ENCODE assay signal across 8 mouse cellular contexts in the genomic region with DNA sequence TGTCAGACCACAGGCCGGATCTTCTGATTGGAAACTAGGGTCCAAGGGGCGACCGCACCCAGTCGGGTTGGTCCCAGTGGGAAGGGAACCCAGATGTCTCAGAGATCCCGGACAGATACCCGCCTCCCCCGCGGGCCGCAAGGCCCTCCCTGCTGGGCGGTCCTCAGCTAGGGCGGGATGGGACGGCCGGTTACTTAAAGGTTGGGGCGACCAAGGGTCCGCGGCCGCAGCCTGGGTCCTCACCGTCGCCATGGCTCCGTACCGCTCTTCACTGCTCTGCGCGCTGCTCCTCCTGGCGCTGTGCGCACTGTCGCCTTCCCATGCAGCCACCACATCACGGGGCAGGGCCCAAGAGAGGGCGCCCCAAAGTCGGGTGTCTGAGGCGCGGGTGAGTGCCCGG. TPM values are rescaled to one million over a fixed set of nuclear protein-coding genes. Genes with fewer than 3 reads are reported as not detected.
DNase-seq lines count a peak whose midpoint lies in the region; ATAC-seq lines count a peak whose summit lies in the region.

No protein-coding gene starts in this region.

- peaks cover 10% of the 10 kb centered on the region; the same call in 1 of the 2 replicates for H3K27me3 ChIP-seq in embryonic facial prominence, embryonic 11.5 days (ENCODE audit: control insufficient read depth, insufficient read depth, low read length)
- peaks cover 33% of the 10 kb centered on the region for H3K27me3 ChIP-seq in heart, embryonic 11.5 days (ENCODE audit: control insufficient read depth, insufficient read depth, low read length)
- no peaks in the 10 kb centered on the region for H3K27me3 ChIP-seq in stomach, embryonic 16.5 days (ENCODE audit: control insufficient read depth, insufficient read depth, low read length)

- peak overlapping the region; percentile 31 for H3K4me3 ChIP-seq in embryonic facial prominence, embryonic 11.5 days (ENCODE audit: low read depth, low read length)
- peak overlapping the region; percentile 43 for H3K4me3 ChIP-seq in heart, embryonic 11.5 days (ENCODE audit: low read depth, low read length)
- H3K4me3 ChIP-seq in stomach, embryonic 16.5 days (replicated peaks; ENCODE audit: low read length) = peak overlapping the region; percentile 53

- WGBS in embryonic facial prominence, embryonic 11.5 days = 2% methylated on average over 31 of the region's 32 CpGs
- 1% methylated on average over 29 of the region's 32 CpGs for WGBS in heart, embryonic 11.5 days (ENCODE audit: insufficient replicate concordance)
- WGBS in stomach, embryonic 16.5 days = 5% methylated on average over 32 of the region's 32 CpGs

- 0 out of 2 replicates have a peak, but pooled peaks have one; percentile 40 for ATAC-seq in embryonic facial prominence, embryonic 11.5 days (replicated peaks; ENCODE audit: insufficient number of reproducible peaks, low FRiP score, low TSS enrichment, low read depth)
- ATAC-seq in heart, embryonic 11.5 days (replicated peaks; ENCODE audit: insufficient number of reproducible peaks, low FRiP score, low TSS enrichment) = no peak
- peak; percentile 44 for ATAC-seq in stomach, embryonic 16.5 days (ENCODE audit: insufficient read depth, low FRiP score)
- no peak for ATAC-seq in monocyte, adult 5-6 weeks (replicated peaks; ENCODE audit: insufficient number of reproducible peaks, low FRiP score, low TSS enrichment, poor library complexity, severe bottlenecking)

- peak overlapping the region; percentile 62 for H3K4me2 ChIP-seq in embryonic facial prominence, embryonic 11.5 days (ENCODE audit: low read depth, low read length)
- peak overlapping the region; percentile 78 for H3K4me2 ChIP-seq in heart, embryonic 11.5 days
- H3K4me2 ChIP-seq in stomach, embryonic 16.5 days (ENCODE audit: low read depth, low read length) = peak overlapping the region; percentile 73

- H3K9me3 ChIP-seq in embryonic facial prominence, embryonic 11.5 days (replicated peaks; ENCODE audit: control insufficient read depth, low read length) = no peaks in the 10 kb centered on the region
- no peaks in the 10 kb centered on the region for H3K9me3 ChIP-seq in heart, embryonic 11.5 days (replicated peaks; ENCODE audit: control insufficient read depth, low read length)
- no peaks in the 10 kb centered on the region for H3K9me3 ChIP-seq in stomach, embryonic 16.5 days (replicated peaks; ENCODE audit: control insufficient read depth, low read length)

- peak overlapping the region; percentile 46 for H3K9ac ChIP-seq in embryonic facial prominence, embryonic 11.5 days (replicated peaks; ENCODE audit: low read length)
- H3K9ac ChIP-seq in heart, embryonic 11.5 days (ENCODE audit: low read depth, low read length) = peak overlapping the region; percentile 17
- H3K9ac ChIP-seq in stomach, embryonic 16.5 days (ENCODE audit: low read length) = peak overlapping the region; percentile 74

- H3K4me1 ChIP-seq in embryonic facial prominence, embryonic 11.5 days (ENCODE audit: control insufficient read depth, insufficient read depth, low read length) = no peaks in the 10 kb centered on the region
- peaks cover 14% of the 10 kb centered on the region for H3K4me1 ChIP-seq in heart, embryonic 11.5 days (ENCODE audit: control insufficient read depth, insufficient read depth, low read length)
- H3K4me1 ChIP-seq in stomach, embryonic 16.5 days (ENCODE audit: control insufficient read depth, insufficient read depth, low read length) = peaks cover 25% of the 10 kb centered on the region

- no peaks in the 10 kb centered on the region for H3K36me3 ChIP-seq in embryonic facial prominence, embryonic 11.5 days (replicated peaks; ENCODE audit: control insufficient read depth, insufficient read depth, low read depth, low read length)
- H3K36me3 ChIP-seq in heart, embryonic 11.5 days (ENCODE audit: control insufficient read depth, insufficient read depth, low read length) = no peaks in the 10 kb centered on the region
- no peaks in the 10 kb centered on the region; the same call in 1 of the 2 replicates for H3K36me3 ChIP-seq in stomach, embryonic 16.5 days (ENCODE audit: control insufficient read depth, insufficient read depth, low read length)

- DNase-seq in ZHBTc4 (ENCODE audit: low read depth, low spot score) = peak; percentile 47
- peak; percentile 19 for DNase-seq in embryonic facial prominence, embryonic 11.5 days (ENCODE audit: low spot score)
- DNase-seq in kidney, postnatal 10 days = peak; percentile 66
- peak; percentile 79 for DNase-seq in lung, postnatal 36 days
- DNase-seq in layer of hippocampus, adult 18-20 months (ENCODE audit: low spot score in 2 of 2) = no peak

- H3K27ac ChIP-seq in embryonic facial prominence, embryonic 11.5 days (replicated peaks; ENCODE audit: low read depth, low read length) = no peak overlapping the region
- H3K27ac ChIP-seq in heart, embryonic 11.5 days (ENCODE audit: low read depth, low read length) = no peak overlapping the region
- H3K27ac ChIP-seq in stomach, embryonic 16.5 days (ENCODE audit: low read length) = peak overlapping the region; percentile 31; the same call in 1 of the 2 replicates

RNA-seq across cellular contexts. Expression of gene Gsn, which starts 26.0 kb away (rescaled TPM):
- 50.1 and 51.7 TPM in 2 replicates for polyA plus RNA-seq in embryonic facial prominence, embryonic 11.5 days (2014; fragmentation: Nextera tagmentation; extraction: Ambion mirVana)
- polyA plus RNA-seq in heart, embryonic 11.5 days (2014; fragmentation: Nextera tagmentation; extraction: Ambion mirVana) = 116 and 132 TPM in 2 replicates
- 386 and 449 TPM in 2 replicates for polyA plus RNA-seq in stomach, embryonic 16.5 days (2015; fragmentation: Nextera tagmentation; extraction: Ambion mirVana)
- 10 to 100 TPM; 45.0 to 49.4 TPM for total RNA-seq in layer of hippocampus, adult 18-20 months (2021)
- 36.7 to 46.1 TPM (median 45.9 TPM) in 3 replicates for total RNA-seq in monocyte, adult 5-6 weeks (2017)

RNA-seq across cellular contexts. Expression of gene Stom, which starts 54.6 kb away (rescaled TPM):
- 22.7 and 23.1 TPM in 2 replicates for polyA plus RNA-seq in embryonic facial prominence, embryonic 11.5 days (2014; fragmentation: Nextera tagmentation; extraction: Ambion mirVana)
- polyA plus RNA-seq in heart, embryonic 11.5 days (2014; fragmentation: Nextera tagmentation; extraction: Ambion mirVana) = 39.6 and 46.1 TPM in 2 replicates
- 87.3 and 88.9 TPM in 2 replicates for polyA plus RNA-seq in stomach, embryonic 16.5 days (2015; fragmentation: Nextera tagmentation; extraction: Ambion mirVana)
- total RNA-seq in layer of hippocampus, adult 18-20 months (2021) = 10 to 100 TPM in 1 of 2 experiments, 1 to 10 TPM in 1; 8.3 to 10.2 TPM
- total RNA-seq in monocyte, adult 5-6 weeks (2017) = 53.6 to 72.6 TPM (median 70.6 TPM) in 3 replicates

Comparison
In these comparisons a context has a peak if more than half of its experiments do, and no peak if none do; other contexts are left out.
1. DNase-seq: peak in ZHBTc4 (single experiment), embryonic facial prominence, embryonic 11.5 days (single experiment), kidney, postnatal 10 days (single experiment) and lung, postnatal 36 days (single experiment); none in layer of hippocampus, adult 18-20 months (0 of 2).
2. ATAC-seq: peak in embryonic facial prominence, embryonic 11.5 days (single experiment) and stomach, embryonic 16.5 days (single experiment); none in heart, embryonic 11.5 days (single experiment) and monocyte, adult 5-6 weeks (single experiment).
3. H3K9ac ChIP-seq: peak in every context shown above with its lines; median percentile 74 in stomach, embryonic 16.5 days; 46 in embryonic facial prominence, embryonic 11.5 days; 17 in heart, embryonic 11.5 days.
4. Peak in every context shown above with its lines, with median percentiles within 50 percentile points of each other: H3K4me2 ChIP-seq and H3K4me3 ChIP-seq.